Mouse (Mus musculus) monocyte, adult 5-6 weeks (primary cell): ENCODE data around the gene Ubqln4. TPM values are rescaled to one million over a fixed set of nuclear protein-coding genes. Genes with fewer than 3 reads are reported as not detected.

Source experiments
- ATAC-seq: fragments of 153-309, 156-312 bp; replicated peaks from 2 replicates; pipeline ENCODE4 v1.8.0; 2017; ENCODE audit warnings: mild to moderate bottlenecking; ENCODE audit not compliant: low TSS enrichment, insufficient number of reproducible peaks, severe bottlenecking, poor library complexity, low FRiP score
- total RNA-seq: library from RNA; stranded (forward); fragments of 200-1000, 200-491, 200-594 nt; gene quantifications from 3 replicates; pipeline ENCODE4 v1.2.3, GENCODE M21; 2017

Ubqln4 gene
- 14.7 to 25.7 TPM (median 19.6 TPM) in 3 replicates for total RNA-seq

GRCm38 (mm10) chr3:88553525-88553879 lies at the start of gene Ubqln4:
TSS of gene Ubqln4 (plus strand) at chr3:88553758.
- ATAC-seq, result peak; percentile 32; the same call in 1 of the 2 replicates

GRCm38 (mm10) chr3:88503881-88504746 lies 49.4 kb upstream of the Ubqln4 start:
- no peak for ATAC-seq

- no peak for ATAC-seq
Observed at GRCm38 (mm10) chr3:88505081-88505480, 48.5 kb upstream of the Ubqln4 start.

GRCm38 (mm10) chr3:88505765-88506164 lies 47.8 kb upstream of the Ubqln4 start:
- no peak for ATAC-seq

GRCm38 (mm10) chr3:88509250-88509649 lies 44.3 kb upstream of the Ubqln4 start:
- ATAC-seq, result no peak

- peak; percentile 93 for ATAC-seq
Observed at GRCm38 (mm10) chr3:88509692-88510420, 43.7 kb upstream of the Ubqln4 start, which contains the start of gene Lmna. TSS of gene Lmna (minus strand) at chr3:88509956.

GRCm38 (mm10) chr3:88510421-88511289 lies 42.9 kb upstream of the Ubqln4 start:
- ATAC-seq, result no peak

GRCm38 (mm10) chr3:88511559-88511958 lies 42.0 kb upstream of the Ubqln4 start:
- no peak for ATAC-seq

GRCm38 (mm10) chr3:88512141-88512895 lies 41.2 kb upstream of the Ubqln4 start:
- no peak for ATAC-seq

- ATAC-seq, result no peak
Observed at GRCm38 (mm10) chr3:88512896-88513545, 40.5 kb upstream of the Ubqln4 start.

- 0 out of 2 replicates have a peak, but pooled peaks have one; percentile 13 for ATAC-seq
Observed at GRCm38 (mm10) chr3:88513546-88514115, 39.9 kb upstream of the Ubqln4 start.

- ATAC-seq, result no peak
Observed at GRCm38 (mm10) chr3:88514231-88515094, 39.1 kb upstream of the Ubqln4 start.

GRCm38 (mm10) chr3:88515095-88515386 lies 38.5 kb upstream of the Ubqln4 start:
- ATAC-seq, result no peak

GRCm38 (mm10) chr3:88516407-88516806 lies 37.2 kb upstream of the Ubqln4 start:
- ATAC-seq, result no peak

GRCm38 (mm10) chr3:88518411-88518810 lies 35.1 kb upstream of the Ubqln4 start:
- ATAC-seq, result no peak

GRCm38 (mm10) chr3:88520078-88520477 lies 33.5 kb upstream of the Ubqln4 start:
- no peak for ATAC-seq

- no peak for ATAC-seq
Observed at GRCm38 (mm10) chr3:88521156-88521555, 32.4 kb upstream of the Ubqln4 start.
